Mouse (Mus musculus) left cerebral cortex, postnatal 10 days (tissue): ENCODE results near the gene Enpp4. TPM values are rescaled to one million over a fixed set of nuclear protein-coding genes. Genes with fewer than 3 reads are reported as not detected.

Experiments
- DNase-seq, 2 experiments: peaks; one replicate each; pipeline ENCODE4 v3.0.0; 2021 to 2022; ENCODE audit warnings: low spot score in 2 of 2, mixed read lengths in 1 of 2; ENCODE audit errors: extremely low spot score in 1 of 2
- intact Hi-C: fragments of 180-260 bp; cut with DNase I; formaldehyde crosslinking; loops from one replicate; pipeline ENCODE4 v1.15.1; 2025
- total RNA-seq, 2 experiments: library from RNA; stranded (reverse); gene quantifications; 2 replicates each; pipeline ENCODE4 v1.2.3; 2021

Gene Enpp4
- 1 to 10 TPM; 7.0 to 8.3 TPM for total RNA-seq

GRCm38 (mm10) chr17:44105287-44106138 lies at the start of gene Enpp4:
Gene Enpp4 (minus strand): TSS chr17:44105809.
- intact Hi-C loops: no loop called here
- DNase-seq: peak; percentile 83 to 91

GRCm38 (mm10) chr17:44155204-44155603 lies 49.6 kb upstream of the Enpp4 start:
- intact Hi-C loops: no loop called here
- no peak for DNase-seq

- DNase-seq: no peak
- intact Hi-C loops: loop anchor here (5.0 kb wide), 1 partner anchor 103 kb away; no protein-coding TSS in a partner anchor
These were observed 48.3 kb upstream of the Enpp4 start for GRCm38 (mm10) chr17:44153871-44154270.

- no peak for DNase-seq
- intact Hi-C loops: loop anchor here (5.0 kb wide), 1 partner anchor 105 kb away; no protein-coding TSS in a partner anchor
These were observed 46.3 kb upstream of the Enpp4 start for GRCm38 (mm10) chr17:44151889-44152288.

GRCm38 (mm10) chr17:44151130-44151529 lies 45.5 kb upstream of the Enpp4 start:
- intact Hi-C loops: loop anchor here (5.0 kb wide), 1 partner anchor 106 kb away; no protein-coding TSS in a partner anchor
- DNase-seq: peak in 1 of 2 experiments; percentile 41

GRCm38 (mm10) chr17:44148109-44148846 lies 42.7 kb upstream of the Enpp4 start:
- intact Hi-C loops: no loop called here
- no peak for DNase-seq

- DNase-seq: no peak
- intact Hi-C loops: no loop called here
These were observed 40.2 kb upstream of the Enpp4 start for GRCm38 (mm10) chr17:44145806-44146205.

- intact Hi-C loops: no loop called here
These were observed 31.4 kb upstream of the Enpp4 start for GRCm38 (mm10) chr17:44136863-44137640.

GRCm38 (mm10) chr17:44136018-44136417 lies 30.4 kb upstream of the Enpp4 start:
- intact Hi-C loops: no loop called here
- DNase-seq: no peak

More at GRCm38 (mm10) chr17:44136863-44137640, 31.4 kb upstream of the Enpp4 start:
- DNase-seq: no peak

- DNase-seq: no peak
- intact Hi-C loops: loop anchor here (5.0 kb wide), 2 partner anchors 57 to 437 kb away; partner anchors contain the start of gene Enpp5
These were observed 28.9 kb upstream of the Enpp4 start for GRCm38 (mm10) chr17:44134545-44134944.

GRCm38 (mm10) chr17:44134106-44134505 lies 28.5 kb upstream of the Enpp4 start:
- DNase-seq: no peak
- intact Hi-C loops: loop anchor here (5.0 kb wide), 2 partner anchors 57 to 437 kb away; partner anchors contain the start of gene Enpp5

- intact Hi-C loops: loop anchor here (2.0 to 5.0 kb wide), 3 partner anchors 53 to 433 kb away; partner anchors contain the start of gene Enpp5
These were observed 24.8 kb upstream of the Enpp4 start for GRCm38 (mm10) chr17:44130429-44130828.

GRCm38 (mm10) chr17:44129092-44129750 lies 23.6 kb upstream of the Enpp4 start:
- no peak for DNase-seq
- intact Hi-C loops: no loop called here

More at GRCm38 (mm10) chr17:44130429-44130828, 24.8 kb upstream of the Enpp4 start:
- DNase-seq: peak; percentile 53 to 62

GRCm38 (mm10) chr17:44121366-44122100 lies 15.9 kb upstream of the Enpp4 start:
- no peak for DNase-seq
- intact Hi-C loops: no loop called here

GRCm38 (mm10) chr17:44118231-44118630 lies 12.6 kb upstream of the Enpp4 start:
- intact Hi-C loops: no loop called here
- DNase-seq: no peak

- no peak for DNase-seq
- intact Hi-C loops: no loop called here
These were observed 12.1 kb upstream of the Enpp4 start for GRCm38 (mm10) chr17:44117721-44118120.

- no peak for DNase-seq
- intact Hi-C loops: no loop called here
These were observed 11.0 kb upstream of the Enpp4 start for GRCm38 (mm10) chr17:44116584-44116983.

GRCm38 (mm10) chr17:44108331-44108730 lies 2.7 kb upstream of the Enpp4 start:
- intact Hi-C loops: no loop called here
- no peak for DNase-seq
